Mouse (Mus musculus) neural tube, embryonic 11.5 days (tissue): Measurements from ENCODE around the gene Vgll1. TPM values are rescaled to one million over a fixed set of nuclear protein-coding genes. Genes with fewer than 3 reads are reported as not detected.

ENCODE experiments used
- ATAC-seq: fragments of 200-750 bp; cut with Nextera tagmentation; 2 replicates; pipeline ENCODE4 v1.8.0; 2017; ENCODE audit warnings: moderate number of reproducible peaks, mild to moderate bottlenecking, moderate TSS enrichment, moderate library complexity; ENCODE audit not compliant: insufficient read depth, low FRiP score, low TSS enrichment
- DNase-seq: peaks from one replicate; pipeline ENCODE4 v3.0.0-alpha.2; 2015; ENCODE audit warnings: low spot score
- H3K27ac ChIP-seq: fragments of 300-500 bp; sonication (generic); 2 replicates; pipeline ENCODE4 v1.5.1; 2014; ENCODE audit warnings: low read depth, mild to moderate bottlenecking, low read length
- H3K27me3 ChIP-seq: fragments of 300-500 bp; sonication (generic); 2 replicates; pipeline ENCODE4 v1.6.1; 2014; ENCODE audit warnings: mild to moderate bottlenecking, low read length, mixed read lengths; ENCODE audit not compliant: control insufficient read depth, insufficient read depth
- H3K36me3 ChIP-seq: fragments of 300-500 bp; sonication (generic); 2 replicates; pipeline ENCODE4 v1.6.1; 2014; ENCODE audit warnings: mild to moderate bottlenecking, low read length, moderate library complexity, mixed read lengths; ENCODE audit not compliant: control insufficient read depth, insufficient read depth
- H3K4me1 ChIP-seq: fragments of 300-500 bp; sonication (generic); 2 replicates; pipeline ENCODE4 v1.6.1; 2014; ENCODE audit warnings: low read length, mixed read lengths; ENCODE audit not compliant: control insufficient read depth, insufficient read depth
- H3K4me2 ChIP-seq: fragments of 300-500 bp; sonication (generic); 2 replicates; pipeline ENCODE4 v1.6.1; 2014; ENCODE audit warnings: low read depth, mild to moderate bottlenecking, moderate library complexity
- H3K4me3 ChIP-seq: fragments of 300-500 bp; sonication (generic); 2 replicates; pipeline ENCODE4 v1.5.1; 2014; ENCODE audit warnings: low read depth, low read length
- H3K9ac ChIP-seq: fragments of 300-500 bp; sonication (generic); 2 replicates; pipeline ENCODE4 v1.6.1; 2014; ENCODE audit warnings: mild to moderate bottlenecking, low read length
- H3K9me3 ChIP-seq: fragments of 300-500 bp; sonication (generic); 2 replicates; pipeline ENCODE4 v1.6.1; 2016; ENCODE audit warnings: low read length; ENCODE audit not compliant: control insufficient read depth
- WGBS: fragments of 180-500 bp; shearing (Covaris S2); extraction: QIAGEN DNeasy Blood & Tissue Kit; methylation state at CpG from one replicate; pipeline ENCODE4 v1.1.7; 2014; 5-methylcytosine and 5-hydroxymethylcytosine counted together
- polyA plus RNA-seq: library from polyadenylated mRNA; unstranded; fragments of >200 nt; fragmentation: Nextera tagmentation; extraction: Ambion mirVana; gene quantifications from 2 replicates; pipeline ENCODE4 v1.2.1, GENCODE M21; 2014

Gene Vgll1
- polyA plus RNA-seq, 1 experiment from 2014 or later = not detected

- H3K4me2 ChIP-seq = no peak overlapping the region
Measured at GRCm38 (mm10) chrX:57118143-57118542, 30.2 kb downstream of the Vgll1 start.

GRCm38 (mm10) chrX:57120768-57121167, 32.9 kb downstream of the Vgll1 start:
- Histone ChIP-seq H3K27ac (no peak overlapping the region), H3K9ac (no peak overlapping the region), H3K36me3 (no peaks in the 10 kb centered on the region), H3K27me3 (no peaks in the 10 kb centered on the region), H3K4me1 (no peaks in the 10 kb centered on the region), H3K9me3 (no peaks in the 10 kb centered on the region), H3K4me2 (no peak overlapping the region), H3K4me3 (no peak overlapping the region)
- WGBS = 67% methylated on average over 1 of the region's 1 CpGs
- ATAC-seq (no peak), DNase-seq (no peak)

More at GRCm38 (mm10) chrX:57118143-57118542, 30.2 kb downstream of the Vgll1 start:
- WGBS = 83% methylated on average over 8 of the region's 8 CpGs
- no peaks in the 10 kb centered on the region for H3K27me3 ChIP-seq
- no peak overlapping the region for H3K9ac ChIP-seq
- no peak overlapping the region for H3K4me3 ChIP-seq
- no peaks in the 10 kb centered on the region for H3K36me3 ChIP-seq
- no peaks in the 10 kb centered on the region for H3K4me1 ChIP-seq
- ATAC-seq = no peak
- no peak for DNase-seq
- no peaks in the 10 kb centered on the region for H3K9me3 ChIP-seq
- no peak overlapping the region for H3K27ac ChIP-seq

- Histone ChIP-seq H3K27ac (no peak overlapping the region), H3K4me1 (no peaks in the 10 kb centered on the region), H3K27me3 (no peaks in the 10 kb centered on the region), H3K36me3 (no peaks in the 10 kb centered on the region), H3K4me2 (no peak overlapping the region), H3K4me3 (no peak overlapping the region), H3K9me3 (no peaks in the 10 kb centered on the region), H3K9ac (no peak overlapping the region)
- no peak for DNase-seq
- ATAC-seq = no peak
- 42% methylated on average over 1 of the region's 1 CpGs for WGBS
Measured at GRCm38 (mm10) chrX:57130633-57131032, 42.7 kb downstream of the Vgll1 start.

- ATAC-seq = no peak
- Histone ChIP-seq H3K27ac (no peak overlapping the region), H3K36me3 (no peaks in the 10 kb centered on the region), H3K4me3 (no peak overlapping the region), H3K4me1 (no peaks in the 10 kb centered on the region), H3K9ac (no peak overlapping the region), H3K9me3 (no peaks in the 10 kb centered on the region), H3K27me3 (no peaks in the 10 kb centered on the region), H3K4me2 (no peak overlapping the region)
- no peak for DNase-seq
Measured at GRCm38 (mm10) chrX:57137627-57138026, 49.7 kb downstream of the Vgll1 start.

- no peaks in the 10 kb centered on the region for H3K27me3 ChIP-seq
- ATAC-seq (no peak), DNase-seq (no peak)
- 68% methylated on average over 1 of the region's 1 CpGs for WGBS
- no peak overlapping the region for H3K4me3 ChIP-seq
- no peaks in the 10 kb centered on the region for H3K4me1 ChIP-seq
- H3K36me3 ChIP-seq = no peaks in the 10 kb centered on the region
- H3K9me3 ChIP-seq = no peaks in the 10 kb centered on the region
- no peak overlapping the region for H3K4me2 ChIP-seq
- H3K27ac ChIP-seq = no peak overlapping the region
- H3K9ac ChIP-seq = no peak overlapping the region
Measured at GRCm38 (mm10) chrX:57153520-57153919, 65.6 kb downstream of the Vgll1 start.

Other genes with a start within 250 kb of the Vgll1 start
- 0.05 TPM in 1 of 2 replicates, not detected in the other for gene Adgrg4, start 217.9 kb upstream of the Vgll1 start, polyA plus RNA-seq
- not detected in 2 replicates for gene Brs3, start 45.0 kb upstream of the Vgll1 start, polyA plus RNA-seq
- 87.6 and 88.5 TPM in 2 replicates for gene Htatsf1, start 34.5 kb upstream of the Vgll1 start, polyA plus RNA-seq
- not detected in 2 replicates for gene Cd40lg, start 124.0 kb downstream of the Vgll1 start, polyA plus RNA-seq